Mouse (Mus musculus): ENCODE results near the gene Dnajc22.

DNA sequence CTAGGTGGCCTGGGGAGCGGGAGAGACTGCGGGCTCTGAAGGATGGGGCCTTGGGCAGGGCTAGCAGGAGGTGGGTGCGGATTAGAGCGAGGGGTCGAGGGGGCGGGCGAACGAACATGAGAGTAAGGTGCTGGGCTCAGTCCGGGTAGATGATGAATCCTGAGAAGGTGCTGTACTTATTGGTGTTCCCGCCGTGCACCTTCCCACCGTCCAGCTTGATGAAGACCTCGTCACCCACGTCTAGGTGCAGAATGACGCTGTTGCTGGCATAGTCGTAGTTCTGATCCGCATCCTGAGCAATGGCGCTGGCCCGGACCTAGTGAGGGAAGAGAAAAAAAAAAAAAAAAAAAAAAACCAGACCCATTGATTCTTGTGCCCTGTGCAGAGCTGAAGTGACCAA is 8.4 kb upstream of the Dnajc22 start:
- TF ChIP-seq EP300 (optimal IDR thresholded peaks at IDR 0.05) (no peak), CTCF (IDR thresholded peaks at IDR 0.05; ENCODE audit: low read depth) (no peak)

Data from stomach, postnatal 0 days (tissue).